ENCODE assay signal across 15 mouse cellular contexts in genomic region chr9:95150998-95151397, GRCm38 (mm10).
"Had no signal": no experiment of that assay in that cellular context is flagged by ENCODE, and none has a peak within 500 bp of the region (broad histone marks: within the 10 kb centered on the region; RNA-seq: fewer than 3 reads in every experiment).

No protein-coding gene starts in this region.

- H3K36me3 ChIP-seq: limb, embryonic 10.5 days; limb, embryonic 13.5 days; midbrain, embryonic 12.5 days; midbrain, embryonic 15.5 days had no signal

- H3K27ac ChIP-seq: kidney, postnatal 0 days; layer of hippocampus, adult 2 months; limb, embryonic 10.5 days; limb, embryonic 13.5 days; liver, embryonic 14.5 days; macrophage; midbrain, embryonic 12.5 days; midbrain, embryonic 15.5 days had no signal

- H3K4me1 ChIP-seq: midbrain, embryonic 12.5 days; midbrain, embryonic 15.5 days had no signal

- H3K9ac ChIP-seq: limb, embryonic 13.5 days; liver, embryonic 14.5 days; liver, postnatal 0 days; lung, embryonic 14.5 days; midbrain, embryonic 12.5 days; midbrain, embryonic 15.5 days had no signal

- ATAC-seq: liver, postnatal 0 days; lung, postnatal 0 days; midbrain, embryonic 15.5 days had no signal

- H3K27me3 ChIP-seq: limb, embryonic 13.5 days; midbrain, embryonic 12.5 days; midbrain, embryonic 15.5 days had no signal

- H3K4me2 ChIP-seq: limb, embryonic 13.5 days; lung, embryonic 14.5 days; midbrain, embryonic 12.5 days; midbrain, embryonic 15.5 days had no signal

- H3K4me3 ChIP-seq: layer of hippocampus, adult 2 months; limb, embryonic 10.5 days; limb, embryonic 13.5 days; midbrain, embryonic 12.5 days; midbrain, embryonic 15.5 days had no signal

- DNase-seq: layer of hippocampus, adult 9-11 months; liver; liver, postnatal 0 days; thymus, adult 18-20 months; thymus, postnatal 36 days had no signal

- H3K9me3 ChIP-seq: limb, embryonic 10.5 days; limb, embryonic 13.5 days; midbrain, embryonic 12.5 days; midbrain, embryonic 15.5 days had no signal
